Mouse (Mus musculus) thymus, postnatal 4 days (tissue): ENCODE results near the gene 0610030E20Rik.

Experiments
- DNase-seq: peaks from one replicate; pipeline ENCODE4 v3.0.0; 2021

Gene 0610030E20Rik

GRCm38 (mm10) chr6:72396837-72397251 lies 49.7 kb downstream of the 0610030E20Rik start:
- no peak for DNase-seq

GRCm38 (mm10) chr6:72399967-72400366 lies 52.9 kb downstream of the 0610030E20Rik start:
- no peak for DNase-seq

GRCm38 (mm10) chr6:72401875-72402274 lies 54.8 kb downstream of the 0610030E20Rik start:
- DNase-seq, result peak; percentile 87
